Mouse (Mus musculus): ENCODE measurements around the gene Hspa1l. TPM values are rescaled to one million over a fixed set of nuclear protein-coding genes. Genes with fewer than 3 reads are reported as not detected.

Gene Hspa1l
- polyA plus RNA-seq (2012; rRNA removed): 0.62 and 0.90 TPM in 2 replicates

DNA sequence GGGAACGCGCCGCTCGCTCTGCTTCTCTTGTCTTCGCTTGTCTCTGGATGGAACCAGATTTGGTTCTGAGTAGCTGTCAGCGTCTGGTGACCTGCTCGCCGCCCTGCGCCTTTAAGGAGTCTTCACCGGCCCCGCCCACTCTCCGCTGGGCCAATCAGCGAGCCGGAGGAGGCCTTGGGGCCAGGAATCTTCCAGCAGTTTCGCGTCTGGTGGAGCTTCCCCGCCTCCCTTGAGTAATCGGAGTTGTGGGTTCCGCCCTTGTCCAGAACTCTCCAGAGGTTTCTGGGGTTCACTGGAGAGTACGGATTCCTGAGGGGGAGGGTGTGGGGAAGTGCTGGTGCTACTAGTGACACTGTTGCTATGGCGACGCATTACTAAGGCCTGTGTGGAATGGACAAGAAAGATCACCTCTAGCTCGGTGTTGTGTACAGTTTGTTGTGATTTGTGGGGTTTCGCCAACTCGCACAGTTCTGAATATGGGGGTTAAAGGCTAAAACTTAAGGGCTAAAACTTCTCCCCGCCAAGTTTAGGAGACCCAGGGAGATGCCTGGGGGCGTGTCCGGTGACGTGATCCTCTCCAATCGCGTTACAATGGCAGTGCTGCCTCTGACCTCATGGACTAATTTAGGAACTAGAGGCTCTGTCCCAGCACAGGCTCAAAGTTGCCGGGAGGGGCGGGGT is at the start of gene Hspa1l, which contains the start of gene Hspa1a:
TSS of gene Hspa1l (plus strand) at position 635 of the 681 bp plus-strand sequence.
TSS of gene Hspa1a (minus strand) at position 88 of the 681 bp plus-strand sequence.

GRCm38 (mm10) chr17:34931061-34931734 is 41.3 kb upstream of the Hspa1l start, which contains the start of gene Neu1:
Gene Neu1, plus strand, starts transcription at chr17:34931253.

DNA sequence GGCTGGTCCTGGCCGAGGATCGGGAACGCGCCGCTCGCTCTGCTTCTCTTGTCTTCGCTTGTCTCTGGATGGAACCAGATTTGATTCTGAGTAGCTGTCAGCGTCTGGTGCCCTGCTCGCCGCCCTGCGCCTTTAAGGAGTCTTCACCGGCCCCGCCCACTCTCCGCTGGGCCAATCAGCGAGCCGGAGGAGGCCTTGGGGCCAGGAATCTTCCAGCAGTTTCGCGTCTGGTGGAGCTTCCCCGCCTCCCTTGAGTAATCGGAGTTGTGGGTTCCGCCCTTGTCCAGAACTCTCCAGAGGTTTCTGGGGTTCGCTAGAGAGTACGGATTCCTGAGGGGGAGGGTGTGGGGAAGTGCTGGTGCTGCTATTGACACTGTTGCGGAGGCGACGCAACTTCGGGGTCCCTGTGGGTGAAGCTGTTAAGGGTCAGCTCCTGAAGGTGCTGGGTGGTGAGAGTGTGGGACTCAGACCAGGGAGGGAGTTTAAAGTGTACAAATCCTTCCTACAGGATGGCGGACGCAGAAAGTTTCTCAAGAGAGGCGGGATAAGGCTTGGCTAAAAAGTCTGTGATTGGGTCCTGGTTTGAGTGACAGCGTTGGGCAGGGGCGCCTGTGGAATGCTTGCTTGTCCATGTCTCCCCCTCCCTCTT is 13.2 kb upstream of the Hspa1l start, which contains the start of gene Hspa1b:
TSS of gene Hspa1b (minus strand) at position 109 of the 649 bp plus-strand sequence.

GRCm38 (mm10) chr17:34969822-34970221 is 2.7 kb upstream of the Hspa1l start, which contains the start of gene Gm20481:
Gene Gm20481, plus strand, starts transcription at chr17:34969912.

GRCm38 (mm10) chr17:34981690-34982180 is 9.2 kb downstream of the Hspa1l start, which contains the start of gene Lsm2:
Gene Lsm2, plus strand, starts transcription at chr17:34981862.

DNA sequence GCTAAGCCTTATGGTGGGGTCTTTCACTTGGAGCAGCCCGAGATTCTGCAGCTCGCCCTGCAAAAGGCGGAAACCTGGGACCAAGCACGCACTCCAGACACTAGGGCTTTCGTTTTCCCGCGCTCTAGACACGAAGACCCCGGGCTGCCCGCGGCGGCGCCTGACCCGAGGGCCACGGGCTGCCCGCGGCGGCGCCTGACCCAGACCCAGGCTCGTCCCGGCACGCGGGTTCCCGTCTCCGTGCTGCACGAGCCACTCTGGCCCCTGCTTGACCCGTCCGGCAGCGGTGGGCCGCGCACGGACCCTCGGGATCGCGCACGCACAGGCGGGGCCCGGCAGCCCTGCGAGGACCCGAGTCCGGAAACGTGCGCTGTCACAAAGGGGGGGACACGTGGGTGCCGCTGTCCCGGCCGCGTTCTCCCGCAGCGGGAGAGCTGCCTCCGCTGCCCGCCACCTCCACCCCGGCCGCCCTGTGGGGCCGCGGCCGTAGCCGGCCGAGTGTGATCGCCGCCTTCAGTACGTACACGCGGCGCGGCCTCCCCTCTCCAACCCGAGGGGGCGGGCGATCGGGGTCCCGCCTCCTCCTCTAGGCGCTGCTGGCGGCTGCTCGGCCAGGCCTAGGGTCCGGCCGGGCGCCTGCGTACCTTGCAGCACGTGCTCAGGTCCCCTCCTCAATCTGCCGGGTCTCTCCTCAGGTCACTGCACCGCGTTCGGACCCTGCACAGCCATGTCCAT is 28.4 kb downstream of the Hspa1l start, which contains the start of gene Vars:
TSS of gene Vars (plus strand) at position 271 of the 735 bp plus-strand sequence.

DNA sequence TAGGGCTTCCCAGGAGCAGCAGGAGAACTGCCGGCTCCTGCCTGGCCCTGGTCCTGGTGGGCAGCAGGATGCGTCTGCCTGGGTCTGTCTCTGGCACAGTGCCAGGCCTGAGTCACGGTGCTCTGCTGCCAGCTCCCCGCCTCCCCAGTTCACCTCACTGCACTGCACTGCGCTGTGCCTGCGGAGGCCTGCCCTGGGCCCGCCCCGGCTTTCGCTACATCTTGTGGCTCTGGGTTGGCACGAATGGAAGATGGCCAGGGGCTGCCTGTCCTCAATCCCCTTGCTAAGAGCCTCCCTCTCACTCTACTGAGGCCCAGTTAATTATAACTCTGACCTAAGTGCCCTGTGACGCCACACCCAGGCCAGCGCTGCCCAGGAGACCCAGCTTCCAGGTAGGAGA is 43.9 kb downstream of the Hspa1l start, which contains the start of gene Vwa7:
TSS of gene Vwa7 (plus strand) at position 204 of the 400 bp plus-strand sequence.

DNA sequence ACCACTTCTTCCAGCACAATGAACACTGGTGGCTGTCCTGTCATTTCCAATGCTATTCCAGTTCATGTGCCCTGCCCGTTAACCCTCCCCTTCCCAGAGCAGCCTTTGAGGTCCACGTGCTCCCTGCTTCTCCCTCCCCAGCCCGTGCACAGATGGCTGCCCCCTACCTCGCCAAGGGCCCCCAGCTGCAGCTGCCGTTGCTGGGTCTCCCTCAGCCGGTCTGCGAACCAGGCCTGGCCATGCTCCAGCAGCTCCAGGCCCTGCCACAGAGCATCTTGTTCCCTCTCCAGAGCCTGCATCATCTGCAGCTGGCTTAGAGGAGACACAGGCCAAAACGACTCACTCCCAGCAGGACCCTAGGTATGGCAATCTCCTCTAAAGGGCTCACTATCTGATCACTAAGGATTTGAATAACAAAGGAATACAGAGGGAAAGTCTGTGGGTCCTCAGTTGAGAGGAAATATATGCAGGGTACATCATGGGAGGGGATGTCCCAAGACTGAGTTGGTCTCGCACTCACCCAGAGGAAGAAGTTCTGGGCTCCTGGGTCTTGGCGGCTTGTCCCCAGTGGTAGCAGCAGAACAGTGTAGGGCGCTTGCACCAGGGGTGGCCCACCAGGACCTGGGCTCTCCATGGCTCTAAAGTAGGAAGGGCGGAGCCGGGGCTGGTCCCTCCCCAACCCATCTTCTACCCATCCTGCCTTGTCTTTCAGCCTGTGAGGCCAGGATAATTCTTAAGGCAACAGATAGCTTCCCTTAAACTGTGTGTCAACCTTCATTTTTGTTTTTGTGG is 55.0 kb downstream of the Hspa1l start, which contains the start of gene Sapcd1:
TSS of gene Sapcd1 (minus strand) at position 740 of the 792 bp plus-strand sequence.

Other genes with a start within 250 kb of the Hspa1l start
- gene C4b, start 228.8 kb upstream of the Hspa1l start, polyA plus RNA-seq (2012; rRNA removed): 0.63 and 1.0 TPM in 2 replicates
- gene Cyp21a1, start 168.1 kb upstream of the Hspa1l start, polyA plus RNA-seq (2012; rRNA removed): 0.08 TPM in 1 of 2 replicates, not detected in the other
- gene Stk19, start 135.8 kb upstream of the Hspa1l start, polyA plus RNA-seq (2012; rRNA removed): 75.7 and 76.3 TPM in 2 replicates
- gene Dxo, start 135.7 kb upstream of the Hspa1l start, polyA plus RNA-seq (2012; rRNA removed): 61.1 and 67.6 TPM in 2 replicates
- gene Skiv2l, start 122.5 kb upstream of the Hspa1l start, polyA plus RNA-seq (2012; rRNA removed): 89.7 and 90.9 TPM in 2 replicates
- 50.7 and 54.7 TPM in 2 replicates for gene Nelfe, start 122.3 kb upstream of the Hspa1l start, polyA plus RNA-seq (2012; rRNA removed)
- 0.29 and 2.0 TPM in 2 replicates for gene Cfb, start 110.2 kb upstream of the Hspa1l start, polyA plus RNA-seq (2012; rRNA removed)
- gene Zbtb12, start 93.2 kb upstream of the Hspa1l start, polyA plus RNA-seq (2012; rRNA removed): 73.3 and 74.1 TPM in 2 replicates
- 0.29 TPM in 1 of 2 replicates, not detected in the other for gene Gm20547, start 90.7 kb upstream of the Hspa1l start, polyA plus RNA-seq (2012; rRNA removed)
- 2.4 and 3.2 TPM in 2 replicates for gene C2, start 74.4 kb upstream of the Hspa1l start, polyA plus RNA-seq (2012; rRNA removed)
- gene Ehmt2, start 74.2 kb upstream of the Hspa1l start, polyA plus RNA-seq (2012; rRNA removed): 311 and 328 TPM in 2 replicates
- 0.04 and 0.06 TPM in 2 replicates for gene Slc44a4, start 58.2 kb upstream of the Hspa1l start, polyA plus RNA-seq (2012; rRNA removed)
- gene Neu1, start 41.5 kb upstream of the Hspa1l start, polyA plus RNA-seq (2012; rRNA removed): 30.5 and 30.9 TPM in 2 replicates
- 8.8 and 9.7 TPM in 2 replicates for gene Hspa1b, start 13.5 kb upstream of the Hspa1l start, polyA plus RNA-seq (2012; rRNA removed)
- gene Gm20481, start 2.8 kb upstream of the Hspa1l start, polyA plus RNA-seq (2012; rRNA removed): not detected in 2 replicates
- 13.2 and 13.5 TPM in 2 replicates for gene Hspa1a, start 547 bp upstream of the Hspa1l start, polyA plus RNA-seq (2012; rRNA removed)
- gene Lsm2, start 9.2 kb downstream of the Hspa1l start, polyA plus RNA-seq (2012; rRNA removed): 93.6 and 101 TPM in 2 replicates
- gene Vars, start 28.3 kb downstream of the Hspa1l start, polyA plus RNA-seq (2012; rRNA removed): 78.1 and 85.3 TPM in 2 replicates
- gene Vwa7, start 43.9 kb downstream of the Hspa1l start, polyA plus RNA-seq (2012; rRNA removed): 0.48 TPM in 2 replicates
- 2.1 and 2.3 TPM in 2 replicates for gene Sapcd1, start 55.3 kb downstream of the Hspa1l start, polyA plus RNA-seq (2012; rRNA removed)
- gene Msh5, start 74.0 kb downstream of the Hspa1l start, polyA plus RNA-seq (2012; rRNA removed): 2.7 and 3.0 TPM in 2 replicates
- 45.7 and 47.6 TPM in 2 replicates for gene Clic1, start 77.3 kb downstream of the Hspa1l start, polyA plus RNA-seq (2012; rRNA removed)
- gene Ddah2, start 86.3 kb downstream of the Hspa1l start, polyA plus RNA-seq (2012; rRNA removed): 243 and 254 TPM in 2 replicates
- gene Ly6g6c, start 92.7 kb downstream of the Hspa1l start, polyA plus RNA-seq (2012; rRNA removed): 2.1 TPM in 1 of 2 replicates, not detected in the other
- 0.03 and 0.10 TPM in 2 replicates for gene Mpig6b, start 93.5 kb downstream of the Hspa1l start, polyA plus RNA-seq (2012; rRNA removed)
- 6.6 and 10.1 TPM in 2 replicates for gene Ly6g6e, start 104.2 kb downstream of the Hspa1l start, polyA plus RNA-seq (2012; rRNA removed)
- 1.3 and 1.6 TPM in 2 replicates for gene Ly6g6d, start 105.4 kb downstream of the Hspa1l start, polyA plus RNA-seq (2012; rRNA removed)
- gene Ly6g6f, start 112.9 kb downstream of the Hspa1l start, polyA plus RNA-seq (2012; rRNA removed): 0.09 and 0.19 TPM in 2 replicates
- gene Abhd16a, start 116.6 kb downstream of the Hspa1l start, polyA plus RNA-seq (2012; rRNA removed): 110 and 114 TPM in 2 replicates
- not detected in 2 replicates for gene Ly6g5c, start 135.6 kb downstream of the Hspa1l start, polyA plus RNA-seq (2012; rRNA removed)
- 2.3 TPM in 2 replicates for gene Ly6g5b, start 142.7 kb downstream of the Hspa1l start, polyA plus RNA-seq (2012; rRNA removed)
- gene Gpank1, start 148.8 kb downstream of the Hspa1l start, polyA plus RNA-seq (2012; rRNA removed): 17.4 and 18.3 TPM in 2 replicates
- gene Csnk2b, start 149.3 kb downstream of the Hspa1l start, polyA plus RNA-seq (2012; rRNA removed): 170 and 198 TPM in 2 replicates
- 5.2 and 5.6 TPM in 2 replicates for gene D17H6S53E, start 153.7 kb downstream of the Hspa1l start, polyA plus RNA-seq (2012; rRNA removed)
- gene Apom, start 159.3 kb downstream of the Hspa1l start, polyA plus RNA-seq (2012; rRNA removed): 0.65 and 0.84 TPM in 2 replicates
- gene Bag6, start 162.5 kb downstream of the Hspa1l start, polyA plus RNA-seq (2012; rRNA removed): 237 and 290 TPM in 2 replicates
- 228 and 250 TPM in 2 replicates for gene Prrc2a, start 192.2 kb downstream of the Hspa1l start, polyA plus RNA-seq (2012; rRNA removed)
- gene Aif1, start 203.4 kb downstream of the Hspa1l start, polyA plus RNA-seq (2012; rRNA removed): 3.7 and 3.9 TPM in 2 replicates
- 15.7 and 18.5 TPM in 2 replicates for gene Lst1, start 215.7 kb downstream of the Hspa1l start, polyA plus RNA-seq (2012; rRNA removed)
- gene Ltb, start 221.7 kb downstream of the Hspa1l start, polyA plus RNA-seq (2012; rRNA removed): 0.76 and 0.84 TPM in 2 replicates
- 0.05 TPM in 2 replicates for gene Tnf, start 229.3 kb downstream of the Hspa1l start, polyA plus RNA-seq (2012; rRNA removed)
- 0.57 and 0.62 TPM in 2 replicates for gene Lta, start 232.6 kb downstream of the Hspa1l start, polyA plus RNA-seq (2012; rRNA removed)
- gene Gm16181, start 248.1 kb downstream of the Hspa1l start, polyA plus RNA-seq (2012; rRNA removed): not detected in 2 replicates

All from central nervous system, embryonic 18 days (tissue).